Mouse (Mus musculus) MEL (cell line): ENCODE measurements around the gene Klf1. TPM values are rescaled to one million over a fixed set of nuclear protein-coding genes. Genes with fewer than 3 reads are reported as not detected.

Experiments
- DNase-seq: peaks from one replicate; pipeline ENCODE4 v3.0.0; 2011; ENCODE audit warnings: low read depth, low spot score
- H3K27ac ChIP-seq: 2 replicates; pipeline ENCODE4 v1.5.1; 2012; ENCODE audit warnings: low read depth, mild to moderate bottlenecking, control low read depth, low read length, moderate library complexity; ENCODE audit not compliant: control insufficient read depth
- H3K27me3 ChIP-seq, 2 experiments: fragments of 150-350 bp in 1 of 2; sonication (generic) in 1 of 2; 2 replicates each; pipeline ENCODE4 v1.6.1; 2012; ENCODE audit warnings: low read length in 2 of 2, mild to moderate bottlenecking in 2 of 2, improper control_type of control experiment in 1 of 2, moderate library complexity in 1 of 2; ENCODE audit not compliant: insufficient read depth in 2 of 2, control insufficient read depth in 1 of 2
- H3K36me3 ChIP-seq, 2 experiments: 2 replicates each; pipeline ENCODE4 v1.6.1; 2012 to 2014; ENCODE audit warnings: low read length in 2 of 2, improper control_type of control experiment in 1 of 2, inconsistent platforms in 1 of 2, mild to moderate bottlenecking in 1 of 2; ENCODE audit not compliant: insufficient read depth in 2 of 2, control insufficient read depth in 1 of 2
- H3K4me1 ChIP-seq, 2 experiments: fragments of 150-350 bp in 1 of 2; sonication (generic) in 1 of 2; 2 replicates each; pipeline ENCODE4 v1.6.1; 2012; ENCODE audit warnings: low read length in 2 of 2, improper control_type of control experiment in 1 of 2, mild to moderate bottlenecking in 1 of 2; ENCODE audit not compliant: insufficient read depth in 2 of 2, control insufficient read depth in 1 of 2
- H3K4me3 ChIP-seq, 2 experiments: fragments of 150-350 bp in 1 of 2; sonication (generic) in 1 of 2; 2 replicates each; pipeline ENCODE4 v1.5.1; 2012; ENCODE audit warnings: low read depth in 2 of 2, low read length in 2 of 2, mild to moderate bottlenecking in 2 of 2, moderate library complexity in 2 of 2, control low read depth in 1 of 2, improper control_type of control experiment in 1 of 2; ENCODE audit not compliant: control insufficient read depth in 1 of 2, insufficient read depth in 1 of 2
- H3K79me2 ChIP-seq: 2 replicates; pipeline ENCODE4 v1.6.1; 2012; ENCODE audit warnings: mild to moderate bottlenecking, low read length, moderate library complexity; ENCODE audit not compliant: control insufficient read depth, poor library complexity, insufficient read depth
- H3K9ac ChIP-seq: 2 replicates; pipeline ENCODE4 v1.6.1; 2012; ENCODE audit warnings: low read depth, mild to moderate bottlenecking, control low read depth, low read length, moderate library complexity; ENCODE audit not compliant: control insufficient read depth, poor library complexity, severe bottlenecking
- H3K9me3 ChIP-seq: fragments of 150-350 bp; sonication (generic); replicated peaks from 2 replicates; pipeline ENCODE4 v1.6.1; 2012; ENCODE audit warnings: mild to moderate bottlenecking, low read length, improper control_type of control experiment, moderate library complexity; ENCODE audit not compliant: insufficient read depth
- CHD1 ChIP-seq: IDR thresholded peaks from 2 replicates; pipeline ENCODE4 v1.6.1; 2012; ENCODE audit warnings: low read depth, mild to moderate bottlenecking, inconsistent platforms, low read length, improper control_type of control experiment
- CTCF ChIP-seq, 3 experiments: IDR thresholded peaks in 2 of 3; conservative IDR thresholded peaks in 1 of 3; 2 replicates each; pipeline ENCODE4 v1.5.1; 2011 to 2012; ENCODE audit warnings: low read length in 3 of 3, low read depth in 2 of 3, mild to moderate bottlenecking in 2 of 3, improper control_type of control experiment in 1 of 3, inconsistent platforms in 1 of 3, mixed read lengths in 1 of 3, moderate library complexity in 1 of 3; ENCODE audit not compliant: control insufficient read depth in 1 of 3, insufficient read depth in 1 of 3, poor library complexity in 1 of 3, severe bottlenecking in 1 of 3
- EP300 ChIP-seq, 2 experiments: IDR thresholded peaks; 2 replicates each; pipeline ENCODE4 v1.6.1; 2011; ENCODE audit warnings: improper control_type of control experiment in 2 of 2, low read length in 2 of 2, low read depth in 1 of 2, mild to moderate bottlenecking in 1 of 2
- ETS1 ChIP-seq: IDR thresholded peaks from 2 replicates; pipeline ENCODE4 v1.6.1; 2012; ENCODE audit warnings: low read depth, mild to moderate bottlenecking, inconsistent platforms, low read length, improper control_type of control experiment, moderate library complexity
- MAFK ChIP-seq: IDR thresholded peaks from 2 replicates; pipeline ENCODE4 v1.6.1; 2011; ENCODE audit warnings: low read depth, mild to moderate bottlenecking, low read length, improper control_type of control experiment, borderline replicate concordance
- MAZ ChIP-seq: IDR thresholded peaks from 2 replicates; pipeline ENCODE4 v1.6.1; 2012; ENCODE audit warnings: low read depth, mild to moderate bottlenecking, inconsistent platforms, low read length, improper control_type of control experiment
- MYB ChIP-seq: IDR thresholded peaks from 2 replicates; pipeline ENCODE4 v1.6.1; 2011; ENCODE audit warnings: mild to moderate bottlenecking, low read depth, low read length, improper control_type of control experiment
- NELFE ChIP-seq: IDR thresholded peaks from 2 replicates; pipeline ENCODE4 v1.6.1; 2011; ENCODE audit warnings: low read depth, low read length, improper control_type of control experiment
- NRF1 ChIP-seq: IDR thresholded peaks from 2 replicates; pipeline ENCODE4 v1.6.1; 2014; ENCODE audit warnings: low read depth, mild to moderate bottlenecking, inconsistent platforms, low read length, improper control_type of control experiment, moderate library complexity; ENCODE audit not compliant: poor library complexity, insufficient read depth, severe bottlenecking
- POLR2AphosphoS5 ChIP-seq: IDR thresholded peaks from 2 replicates; pipeline ENCODE4 v1.6.1; 2012; ENCODE audit warnings: low read depth, borderline replicate concordance, mild to moderate bottlenecking, inconsistent platforms, low read length, moderate library complexity, mixed read lengths
- RCOR1 ChIP-seq: IDR thresholded peaks from 2 replicates; pipeline ENCODE4 v1.6.1; 2012; ENCODE audit warnings: low read depth, mild to moderate bottlenecking, inconsistent platforms, low read length, improper control_type of control experiment
- TBP ChIP-seq: IDR thresholded peaks from 2 replicates; pipeline ENCODE4 v1.8.0; 2011; ENCODE audit warnings: low read depth, low read length, improper control_type of control experiment
- USF1 ChIP-seq: IDR thresholded peaks from 2 replicates; pipeline ENCODE4 v1.6.1; 2014; ENCODE audit warnings: low read depth, mild to moderate bottlenecking, inconsistent platforms, low read length, improper control_type of control experiment, moderate library complexity
- USF2 ChIP-seq, 2 experiments: IDR thresholded peaks; 2 replicates each; pipeline ENCODE4 v1.6.1; 2011 to 2012; ENCODE audit warnings: improper control_type of control experiment in 2 of 2, low read length in 2 of 2, borderline replicate concordance in 1 of 2, inconsistent platforms in 1 of 2, low read depth in 1 of 2, mild to moderate bottlenecking in 1 of 2; ENCODE audit not compliant: insufficient read depth in 1 of 2
- ZKSCAN1 ChIP-seq: IDR thresholded peaks from 2 replicates; pipeline ENCODE4 v1.6.1; 2012; ENCODE audit warnings: low read depth, mild to moderate bottlenecking, inconsistent platforms, low read length, improper control_type of control experiment, moderate library complexity
- polyA plus RNA-seq, 2 experiments: library from polyadenylated mRNA; stranded (reverse) in 1 of 2; unstranded in 1 of 2; fragments of >175 nt in 1 of 2; fragments of >200 nt in 1 of 2; gene quantifications; 2 replicates each; pipeline versions ENCODE4 v1.2.1 to v1.2.4; 2012; ENCODE audit warnings: low replicate concordance in 2 of 2, low read depth in 1 of 2; ENCODE audit not compliant: insufficient read length in 2 of 2, insufficient read depth in 1 of 2, missing spikeins in 1 of 2
- total RNA-seq: library from RNA; depleted of rRNA; stranded (reverse); fragments of 300-350 nt; gene quantifications from 2 replicates; pipeline ENCODE4 v1.2.3, GENCODE M21; 2012

Gene Klf1
- total and polyA plus RNA-seq, 3 experiments = 234 to 262 TPM; not detected in 1

GRCm38 (mm10) chr8:84944478-84945160, 42.9 kb downstream of the Klf1 start:
- Histone ChIP-seq H3K9ac (no peak overlapping the region), H3K4me1 (no peaks in the 10 kb centered on the region; a peak in 1 of 4 replicates)
- peak; percentile 84 for DNase-seq

GRCm38 (mm10) chr8:84945235-84945632, 43.5 kb downstream of the Klf1 start:
- H3K9ac ChIP-seq = no peak overlapping the region
- H3K79me2 ChIP-seq = no peaks in the 10 kb centered on the region
- DNase-seq = no peak
- H3K4me1 ChIP-seq = no peaks in the 10 kb centered on the region; a peak in 1 of 4 replicates
- H3K4me3 ChIP-seq = no peak overlapping the region
- TF ChIP-seq MAZ = no peak
- no peak for TF ChIP-seq MYB
- TF ChIP-seq ZKSCAN1 = no peak
- no peak for TF ChIP-seq NELFE
- TF ChIP-seq POLR2AphosphoS5 = no peak
- no peak for TF ChIP-seq USF1
- peak; percentile 64 for TF ChIP-seq NRF1
- no peak for TF ChIP-seq RCOR1
- H3K36me3 ChIP-seq = no peaks in the 10 kb centered on the region
- H3K27me3 ChIP-seq = peaks cover 0 to 4% of the 10 kb centered on the region in 2 experiments
- H3K9me3 ChIP-seq = no peaks in the 10 kb centered on the region
- no peak overlapping the region for H3K27ac ChIP-seq

More at GRCm38 (mm10) chr8:84944478-84945160, 42.9 kb downstream of the Klf1 start:
- Histone ChIP-seq H3K9me3 (no peaks in the 10 kb centered on the region), H3K79me2 (no peaks in the 10 kb centered on the region), H3K27ac (no peak overlapping the region), H3K4me3 (peak overlapping the region in 1 of 2 experiments; percentile 3; a peak in 1 of 4 replicates), H3K36me3 (no peaks in the 10 kb centered on the region), H3K27me3 (peaks cover 0 to 4% of the 10 kb centered on the region in 2 experiments)
- TF ChIP-seq CTCF (IDR thresholded peaks at IDR 0.05 in 2 of 3, conservative IDR thresholded peaks at IDR 0.05 in 1 of 3; ENCODE audit: control insufficient read depth in 1 of 3, insufficient read depth in 1 of 3, low read depth in 2 of 3, low read length in 3 of 3, poor library complexity in 1 of 3, severe bottlenecking in 1 of 3) (no peak), RCOR1 (no peak), TBP (no peak), USF2 (IDR thresholded peaks at IDR 0.05; ENCODE audit: borderline replicate concordance in 1 of 2, insufficient read depth in 1 of 2, low read depth in 1 of 2, low read length in 2 of 2) (no peak), USF1 (no peak), MAZ (no peak), MAFK (no peak), EP300 (IDR thresholded peaks at IDR 0.05; ENCODE audit: low read depth in 1 of 2, low read length in 2 of 2) (no peak), CHD1 (no peak), ETS1 (no peak)
